Mouse (Mus musculus) ES-Bruce4 (cell line): ENCODE measurements around the gene Gpr142.

ENCODE experiments used
- EP300 ChIP-seq: IDR thresholded peaks from 2 replicates; pipeline ENCODE4 v1.6.1; 2011; ENCODE audit warnings: low read depth, low read length; ENCODE audit not compliant: insufficient read depth
- POLR2A ChIP-seq: IDR thresholded peaks from one replicate; pipeline ENCODE4 v1.8.1; 2011; ENCODE audit warnings: low read length; ENCODE audit not compliant: insufficient read depth

GRCm38 (mm10) chr11:114807025-114807424 lies 8.3 kb downstream of the Gpr142 start:
- no peak for TF ChIP-seq EP300
- no peak for TF ChIP-seq POLR2A
